Mouse (Mus musculus): Measurements from ENCODE around the gene Nup54.

DNA sequence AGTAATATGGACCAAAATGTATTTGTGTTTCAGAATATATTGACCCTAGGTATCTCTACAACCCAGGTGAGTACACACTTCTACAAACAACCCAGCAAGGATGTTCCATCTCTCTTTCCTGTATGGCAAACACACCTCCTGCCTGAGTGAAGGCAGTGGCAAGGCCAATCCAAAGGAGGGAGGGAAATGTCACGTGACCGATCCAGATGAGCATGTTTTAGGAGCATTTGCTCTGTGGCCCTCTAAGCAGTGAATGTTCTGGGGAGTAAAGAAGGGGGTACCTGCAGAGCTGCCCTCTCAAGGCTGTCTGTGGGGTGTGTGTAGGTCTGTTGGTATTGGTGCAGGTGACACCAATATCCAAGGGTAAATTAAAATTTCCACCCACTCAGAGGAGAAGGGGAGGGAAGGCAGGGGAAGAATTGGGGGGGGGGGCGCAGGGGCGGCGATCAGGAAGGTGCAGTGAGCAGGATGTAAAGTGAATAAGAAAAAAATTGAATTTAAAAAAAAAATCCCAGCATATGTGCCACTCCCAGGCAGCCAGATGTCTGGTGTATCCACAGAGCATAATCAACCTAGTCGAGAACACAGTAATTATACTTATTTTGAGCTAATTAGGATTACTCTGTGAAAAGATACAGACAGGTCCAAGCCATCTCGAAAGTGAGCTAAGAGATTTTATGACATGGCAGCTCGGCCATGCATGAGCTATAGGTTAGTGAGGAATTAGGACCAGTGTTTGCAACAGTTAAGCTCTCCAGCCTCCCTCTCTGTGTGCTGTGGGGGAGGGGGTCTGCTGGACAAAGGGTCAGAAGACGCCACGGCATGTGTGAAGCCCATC is 31.2 kb downstream of the Nup54 start:
- no peak for TF ChIP-seq GATA1 (IDR thresholded peaks at IDR 0.05; ENCODE audit: borderline replicate concordance, low read length)
- TF ChIP-seq FLI1 (IDR thresholded peaks at IDR 0.05; ENCODE audit: low read length): no peak
